Mouse (Mus musculus): Measurements from ENCODE around the gene Celsr2. TPM values are rescaled to one million over a fixed set of nuclear protein-coding genes. Genes with fewer than 3 reads are reported as not detected.

The Celsr2 gene
- polyA plus RNA-seq, 1 experiment, result 1.5 TPM

DNA sequence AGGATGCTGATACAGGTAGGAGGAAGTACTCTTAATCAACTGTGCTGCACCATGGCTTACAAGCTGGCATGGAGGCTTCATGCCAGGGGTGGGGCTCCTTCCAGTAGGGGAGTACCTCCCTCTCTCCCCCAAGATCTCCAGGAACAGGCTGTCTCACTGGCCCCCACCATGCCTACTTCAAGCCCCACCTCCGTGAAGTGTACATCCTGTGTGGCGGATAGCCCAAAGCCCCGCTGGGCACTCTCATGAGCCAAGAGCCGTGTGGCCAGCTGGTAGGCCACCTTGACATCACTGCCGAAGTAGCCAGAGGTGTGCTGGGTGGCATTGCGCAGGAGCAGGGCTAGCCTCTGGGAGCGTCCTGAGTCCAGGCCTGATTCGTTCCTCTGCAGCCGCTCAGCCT is 17.1 kb downstream of the Celsr2 start:
- 88% methylated on average over 9 of the region's 9 CpGs for WGBS
- H3K4me1 ChIP-seq (ENCODE audit: control insufficient read depth, insufficient read depth, low read length), result no peaks in the 10 kb centered on the region
- TF ChIP-seq CTCF (IDR thresholded peaks at IDR 0.05; ENCODE audit: control insufficient read depth, insufficient read depth, low read length) (no peak), POLR2A (IDR thresholded peaks at IDR 0.05; ENCODE audit: borderline replicate concordance, control insufficient read depth, low read depth, low read length) (no peak)
- H3K27ac ChIP-seq (ENCODE audit: control insufficient read depth, insufficient read depth, low read depth, low read length, poor library complexity), result no peak overlapping the region
- no peak overlapping the region for H3K4me3 ChIP-seq (replicated peaks; ENCODE audit: control insufficient read depth, low read depth, low read length)

DNA sequence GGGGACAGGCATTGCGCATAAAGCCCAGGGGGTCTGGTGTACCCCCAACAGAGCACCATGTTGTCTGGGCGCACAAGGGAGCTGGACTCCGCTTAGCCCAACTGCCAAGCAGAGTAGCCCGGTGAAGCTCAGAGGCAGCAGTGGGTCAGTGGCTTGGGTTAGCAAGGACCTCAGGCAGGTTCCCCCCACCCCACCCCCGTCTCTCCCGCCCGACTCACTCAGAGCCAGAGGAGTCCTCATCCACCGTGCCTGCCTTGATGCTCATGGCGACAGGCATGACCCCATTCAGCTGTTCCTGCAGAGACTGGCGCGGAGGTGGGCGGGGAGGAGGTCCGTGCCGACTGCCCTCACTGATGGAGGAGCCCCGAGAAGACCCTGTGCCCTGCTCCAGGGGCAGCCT is 22.6 kb downstream of the Celsr2 start:
- 78% methylated on average over 15 of the region's 15 CpGs for WGBS
- Histone ChIP-seq H3K4me3 (replicated peaks; ENCODE audit: control insufficient read depth, low read depth, low read length) (no peak overlapping the region), H3K4me1 (ENCODE audit: control insufficient read depth, insufficient read depth, low read length) (peaks cover 1% of the 10 kb centered on the region; the same call in 1 of the 2 replicates), H3K27ac (ENCODE audit: control insufficient read depth, insufficient read depth, low read depth, low read length, poor library complexity) (no peak overlapping the region)
- TF ChIP-seq POLR2A (IDR thresholded peaks at IDR 0.05; ENCODE audit: borderline replicate concordance, control insufficient read depth, low read depth, low read length) (no peak), CTCF (IDR thresholded peaks at IDR 0.05; ENCODE audit: control insufficient read depth, insufficient read depth, low read length) (no peak)

DNA sequence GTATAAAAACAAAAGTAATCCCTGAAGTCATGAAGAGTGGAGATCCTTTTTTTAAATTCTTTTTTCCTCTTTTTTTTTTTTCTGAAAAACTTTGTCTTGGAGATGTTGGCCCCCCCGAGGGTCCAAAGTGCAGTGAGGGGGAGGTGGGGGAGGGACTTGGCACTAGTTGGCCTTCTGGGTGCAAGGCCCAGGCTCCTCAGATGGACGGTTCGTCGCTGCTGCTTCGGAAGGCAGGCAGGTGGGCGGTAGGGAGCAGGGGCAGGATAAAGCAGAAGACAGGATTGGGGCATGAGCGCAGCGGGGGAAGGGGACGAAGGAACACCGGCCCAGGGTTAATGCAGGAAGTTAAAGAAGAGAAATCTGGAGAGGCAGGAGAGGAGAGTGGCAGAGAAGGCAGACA is 23.1 kb downstream of the Celsr2 start:
- no peak overlapping the region for H3K27ac ChIP-seq (ENCODE audit: control insufficient read depth, insufficient read depth, low read depth, low read length, poor library complexity)
- H3K4me3 ChIP-seq (replicated peaks; ENCODE audit: control insufficient read depth, low read depth, low read length), result no peak overlapping the region
- TF ChIP-seq POLR2A (IDR thresholded peaks at IDR 0.05; ENCODE audit: borderline replicate concordance, control insufficient read depth, low read depth, low read length), result no peak
- no peak for TF ChIP-seq CTCF (IDR thresholded peaks at IDR 0.05; ENCODE audit: control insufficient read depth, insufficient read depth, low read length)
- WGBS, result 68% methylated on average over 10 of the region's 10 CpGs
- H3K4me1 ChIP-seq (ENCODE audit: control insufficient read depth, insufficient read depth, low read length), result peaks cover 1% of the 10 kb centered on the region; the same call in 1 of the 2 replicates

DNA sequence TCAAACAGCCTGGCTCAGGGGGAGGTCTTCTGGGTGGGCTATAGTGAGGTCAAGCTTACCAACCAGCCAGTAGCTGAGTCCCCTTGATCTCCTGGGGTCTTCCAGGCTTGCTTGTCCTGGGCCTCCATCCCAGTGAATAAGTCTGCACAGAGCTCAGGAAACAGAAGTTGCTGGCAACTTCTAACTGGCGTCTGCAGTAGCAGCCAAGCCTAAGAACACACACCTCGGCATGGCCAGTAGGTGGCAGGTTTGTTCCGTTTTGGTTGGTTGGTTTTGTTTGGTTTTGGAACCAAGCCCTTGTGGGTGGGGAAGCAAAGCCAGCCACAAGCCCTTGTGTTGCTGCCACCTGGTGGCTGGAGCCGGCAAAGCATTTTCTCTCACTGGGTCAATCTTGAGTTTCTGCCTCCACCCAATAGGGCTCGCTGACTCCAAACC is 26.2 kb downstream of the Celsr2 start:
- TF ChIP-seq CTCF (IDR thresholded peaks at IDR 0.05; ENCODE audit: control insufficient read depth, insufficient read depth, low read length), result peak; percentile 99
- TF ChIP-seq POLR2A (IDR thresholded peaks at IDR 0.05; ENCODE audit: borderline replicate concordance, control insufficient read depth, low read depth, low read length), result no peak
- Histone ChIP-seq H3K4me3 (replicated peaks; ENCODE audit: control insufficient read depth, low read depth, low read length) (no peak overlapping the region), H3K4me1 (ENCODE audit: control insufficient read depth, insufficient read depth, low read length) (peaks cover 1% of the 10 kb centered on the region; the same call in 1 of the 2 replicates), H3K27ac (ENCODE audit: control insufficient read depth, insufficient read depth, low read depth, low read length, poor library complexity) (no peak overlapping the region)
- WGBS, result 0% methylated on average over 5 of the region's 5 CpGs

DNA sequence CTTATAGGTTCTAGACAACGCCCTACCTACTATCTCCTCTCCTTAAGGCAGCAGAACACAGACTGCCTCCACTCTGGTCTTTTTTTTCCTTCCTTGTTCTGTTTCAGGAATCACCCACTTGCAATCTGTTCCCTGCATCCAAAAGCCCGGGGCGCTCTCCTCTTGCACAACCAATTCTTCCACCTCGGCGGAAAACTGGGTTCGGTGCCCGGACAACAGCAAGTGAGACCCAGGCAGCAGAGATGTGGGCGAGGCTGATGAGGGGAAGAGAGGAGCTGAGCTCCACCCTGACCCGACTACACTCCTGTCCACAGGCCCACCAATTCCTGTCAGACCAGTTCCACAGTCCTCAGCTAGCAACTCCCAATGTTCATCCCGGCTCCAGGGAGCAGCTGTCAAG is 29.2 kb downstream of the Celsr2 start:
- WGBS, result 86% methylated on average over 10 of the region's 10 CpGs
- Histone ChIP-seq H3K4me3 (replicated peaks; ENCODE audit: control insufficient read depth, low read depth, low read length) (no peak overlapping the region), H3K27ac (ENCODE audit: control insufficient read depth, insufficient read depth, low read depth, low read length, poor library complexity) (no peak overlapping the region), H3K4me1 (ENCODE audit: control insufficient read depth, insufficient read depth, low read length) (peaks cover 8% of the 10 kb centered on the region)
- no peak for TF ChIP-seq POLR2A (IDR thresholded peaks at IDR 0.05; ENCODE audit: borderline replicate concordance, control insufficient read depth, low read depth, low read length)

DNA sequence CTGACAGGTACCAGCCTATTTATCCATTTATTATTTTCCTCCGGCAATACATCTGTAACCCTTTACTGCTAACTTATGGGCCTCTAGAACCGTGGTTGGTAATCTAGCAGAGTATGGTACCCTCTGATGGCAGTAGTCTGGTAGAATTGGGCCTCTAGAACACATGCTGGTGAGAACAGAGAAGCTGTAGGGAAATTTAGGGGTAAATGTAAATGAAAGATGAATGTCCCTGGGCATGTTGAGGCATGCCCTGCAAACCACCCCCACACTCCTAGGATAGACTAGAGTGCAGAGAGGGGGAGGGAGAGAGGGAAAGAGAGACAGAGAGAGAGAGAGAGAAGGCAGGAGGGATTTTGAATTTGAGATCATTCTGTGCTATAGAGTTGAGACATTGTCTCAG is 30.9 kb downstream of the Celsr2 start:
- Histone ChIP-seq H3K4me3 (replicated peaks; ENCODE audit: control insufficient read depth, low read depth, low read length) (peak overlapping the region; percentile 93), H3K4me1 (ENCODE audit: control insufficient read depth, insufficient read depth, low read length) (peaks cover 7% of the 10 kb centered on the region), H3K27ac (ENCODE audit: control insufficient read depth, insufficient read depth, low read depth, low read length, poor library complexity) (no peak overlapping the region)
- 66% methylated on average over 2 of the region's 2 CpGs for WGBS
- TF ChIP-seq POLR2A (IDR thresholded peaks at IDR 0.05; ENCODE audit: borderline replicate concordance, control insufficient read depth, low read depth, low read length) (no peak), CTCF (IDR thresholded peaks at IDR 0.05; ENCODE audit: control insufficient read depth, insufficient read depth, low read length) (no peak)

DNA sequence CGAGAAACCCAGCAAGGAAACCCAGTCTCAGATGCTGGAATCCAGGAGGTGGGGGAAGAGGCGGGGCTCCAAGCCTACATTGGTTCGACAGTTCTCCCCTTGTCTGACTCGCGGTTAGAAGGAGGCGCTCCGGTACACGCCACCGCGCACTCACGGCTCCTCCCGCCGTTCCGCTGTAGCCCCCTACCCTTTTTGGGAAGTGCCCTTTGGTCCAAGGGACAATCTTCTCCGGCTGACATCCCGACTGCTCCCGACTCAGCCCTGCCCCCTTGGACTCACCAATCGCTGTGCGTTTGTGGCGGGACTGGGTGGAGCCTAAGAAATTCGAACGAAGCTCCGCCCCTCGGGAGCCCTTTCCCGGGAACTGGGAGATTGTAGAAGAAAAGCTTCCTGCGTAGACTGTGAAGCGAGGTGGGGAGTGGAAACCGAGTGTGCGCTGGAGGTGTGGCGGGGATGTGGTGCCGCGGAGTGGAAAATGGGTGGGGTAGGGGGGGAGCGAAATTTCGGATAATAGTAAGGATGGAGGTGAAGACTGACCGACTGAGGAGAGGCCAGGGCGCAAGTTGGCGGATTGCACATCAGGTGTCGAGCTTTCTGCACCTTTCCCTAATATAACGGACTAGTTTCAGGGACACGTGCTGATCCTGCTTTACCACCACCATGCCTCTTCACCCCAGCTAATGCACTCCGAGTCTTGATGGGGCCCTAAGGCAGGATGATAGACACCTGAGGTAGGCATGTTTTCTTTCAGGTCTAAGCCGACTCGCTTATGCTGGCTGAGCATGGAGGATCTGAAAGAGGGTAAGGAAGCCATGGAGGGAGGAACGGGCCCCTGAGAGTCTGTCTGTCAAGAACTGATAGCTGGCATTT is 31.6 kb downstream of the Celsr2 start, which contains the start of gene Psrc1:
Gene Psrc1 (plus strand): TSS at position 355 of the 870 bp plus-strand sequence.
- peaks cover 6% of the 10 kb centered on the region for H3K4me1 ChIP-seq (ENCODE audit: control insufficient read depth, insufficient read depth, low read length)
- TF ChIP-seq POLR2A (IDR thresholded peaks at IDR 0.05; ENCODE audit: borderline replicate concordance, control insufficient read depth, low read depth, low read length) (peak; percentile 13; the same call in 1 of the 2 replicates), CTCF (IDR thresholded peaks at IDR 0.05; ENCODE audit: control insufficient read depth, insufficient read depth, low read length) (no peak)
- peak within 1 kb of the TSS; percentile 7; the same call in 1 of the 2 replicates for H3K27ac ChIP-seq (ENCODE audit: control insufficient read depth, insufficient read depth, low read depth, low read length, poor library complexity)
- WGBS, result 2% methylated on average over 44 of the region's 44 CpGs
- peak within 1 kb of the TSS; percentile 93 for H3K4me3 ChIP-seq (replicated peaks; ENCODE audit: control insufficient read depth, low read depth, low read length)

DNA sequence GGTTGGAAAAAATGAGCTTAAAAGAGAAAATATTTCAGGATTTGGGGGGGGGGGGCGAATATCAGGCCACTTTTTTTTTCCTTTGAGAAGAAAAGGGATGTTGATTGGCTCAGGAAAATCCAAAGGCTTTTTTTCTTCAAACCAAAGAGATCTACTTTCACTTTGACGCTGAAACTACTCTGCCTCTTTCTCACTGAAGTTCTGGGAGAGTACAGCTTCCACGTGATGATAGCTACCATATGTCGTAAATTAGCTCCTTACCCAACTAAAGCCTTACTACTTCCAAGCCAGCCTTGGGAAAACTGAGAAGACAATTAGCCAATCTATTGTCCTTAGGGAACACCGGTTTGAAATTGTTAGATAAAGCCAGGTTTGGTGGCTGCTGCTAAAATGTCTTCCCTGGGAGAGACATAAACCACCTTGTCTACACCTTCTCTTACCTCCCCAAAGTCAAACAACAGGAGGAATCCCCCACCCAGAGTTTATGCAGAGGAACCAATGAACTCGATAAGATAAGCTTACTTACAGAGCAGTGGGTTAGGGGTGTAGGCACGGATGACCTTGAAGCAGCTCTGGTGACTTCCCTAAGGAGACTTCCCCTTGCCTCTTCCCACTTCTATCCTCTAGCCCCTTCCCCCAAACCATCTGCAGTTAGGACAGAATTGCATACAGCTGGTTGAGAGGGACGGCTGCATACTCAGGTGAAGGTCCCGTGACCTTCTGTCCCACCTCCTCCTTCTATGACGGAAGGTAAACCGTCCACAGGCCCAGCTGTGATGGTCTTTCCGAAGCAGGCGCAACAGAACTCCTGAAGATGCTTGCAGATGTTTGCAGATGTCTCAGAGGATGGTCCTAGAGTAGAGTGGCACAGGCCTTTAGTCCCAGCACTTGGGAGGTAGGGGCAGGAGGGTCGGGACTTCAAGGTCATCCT is 33.1 kb downstream of the Celsr2 start:
- Histone ChIP-seq H3K27ac (ENCODE audit: control insufficient read depth, insufficient read depth, low read depth, low read length, poor library complexity) (no peak overlapping the region), H3K4me1 (ENCODE audit: control insufficient read depth, insufficient read depth, low read length) (peaks cover 6% of the 10 kb centered on the region), H3K4me3 (replicated peaks; ENCODE audit: control insufficient read depth, low read depth, low read length) (peak overlapping the region; percentile 34)
- TF ChIP-seq CTCF (IDR thresholded peaks at IDR 0.05; ENCODE audit: control insufficient read depth, insufficient read depth, low read length) (no peak), POLR2A (IDR thresholded peaks at IDR 0.05; ENCODE audit: borderline replicate concordance, control insufficient read depth, low read depth, low read length) (no peak)
- WGBS, result 39% methylated on average over 14 of the region's 14 CpGs
